Mouse (Mus musculus): ENCODE data around the gene Rspo1. TPM values are rescaled to one million over a fixed set of nuclear protein-coding genes. Genes with fewer than 3 reads are reported as not detected.

Gene Rspo1
- polyA plus RNA-seq, 1 experiment from 2014 or later = 14.5 TPM

GRCm38 (mm10) chr4:125057273-125057672 is 71.0 kb downstream of the Rspo1 start:
- 0 out of 2 replicates have a peak, but pooled peaks cover 3% of the 10 kb centered on the region for H3K4me1 ChIP-seq

GRCm38 (mm10) chr4:125058033-125058432 is 71.8 kb downstream of the Rspo1 start:
- no peak for ATAC-seq (ENCODE audit: insufficient read depth, low FRiP score, low read depth)
- WGBS = 55% methylated on average over 5 of the region's 5 CpGs

More at GRCm38 (mm10) chr4:125057273-125057672, 71.0 kb downstream of the Rspo1 start:
- ATAC-seq (ENCODE audit: insufficient read depth, low FRiP score, low read depth) = no peak
- 42% methylated on average over 3 of the region's 3 CpGs for WGBS
- H3K4me2 ChIP-seq = no peak overlapping the region
- no peak overlapping the region for H3K4me3 ChIP-seq (replicated peaks)
- H3K27me3 ChIP-seq (replicated peaks) = no peaks in the 10 kb centered on the region
- H3K9ac ChIP-seq = no peak overlapping the region
- H3K9me3 ChIP-seq = no peaks in the 10 kb centered on the region
- no peak overlapping the region for H3K27ac ChIP-seq
- H3K36me3 ChIP-seq = peaks cover 32% of the 10 kb centered on the region

More at GRCm38 (mm10) chr4:125058033-125058432, 71.8 kb downstream of the Rspo1 start:
- no peaks in the 10 kb centered on the region for H3K27me3 ChIP-seq (replicated peaks)
- H3K9ac ChIP-seq = no peak overlapping the region
- H3K27ac ChIP-seq = no peak overlapping the region
- no peak overlapping the region for H3K4me2 ChIP-seq
- no peaks in the 10 kb centered on the region for H3K9me3 ChIP-seq
- H3K36me3 ChIP-seq = peaks cover 27% of the 10 kb centered on the region
- H3K4me3 ChIP-seq (replicated peaks) = no peak overlapping the region
- 0 out of 2 replicates have a peak, but pooled peaks cover 3% of the 10 kb centered on the region for H3K4me1 ChIP-seq

Other genes starting within 250 kb of the Rspo1 start
- gene Inpp5b, start 244.6 kb upstream of the Rspo1 start, polyA plus RNA-seq (2015; fragmentation: Nextera tagmentation; extraction: Ambion mirVana) = 27.1 and 31.6 TPM in 2 replicates
- gene Mtf1, start 184.3 kb upstream of the Rspo1 start, polyA plus RNA-seq (2015; fragmentation: Nextera tagmentation; extraction: Ambion mirVana) = 11.7 and 13.2 TPM in 2 replicates
- gene Yrdc, start 135.8 kb upstream of the Rspo1 start, polyA plus RNA-seq (2015; fragmentation: Nextera tagmentation; extraction: Ambion mirVana) = 34.2 and 36.1 TPM in 2 replicates
- gene 1110065P20Rik, start 135.2 kb upstream of the Rspo1 start, polyA plus RNA-seq (2015; fragmentation: Nextera tagmentation; extraction: Ambion mirVana) = 60.5 and 63.3 TPM in 2 replicates
- 0.55 and 0.68 TPM in 2 replicates for gene Maneal, start 124.3 kb upstream of the Rspo1 start, polyA plus RNA-seq (2015; fragmentation: Nextera tagmentation; extraction: Ambion mirVana)
- 0.14 and 0.30 TPM in 2 replicates for gene Epha10, start 105.5 kb upstream of the Rspo1 start, polyA plus RNA-seq (2015; fragmentation: Nextera tagmentation; extraction: Ambion mirVana)
- 11.3 and 13.8 TPM in 2 replicates for gene 9930104L06Rik, start 49.4 kb upstream of the Rspo1 start, polyA plus RNA-seq (2015; fragmentation: Nextera tagmentation; extraction: Ambion mirVana)
- 118 and 128 TPM in 2 replicates for gene Cdca8, start 47.1 kb upstream of the Rspo1 start, polyA plus RNA-seq (2015; fragmentation: Nextera tagmentation; extraction: Ambion mirVana)
- gene Gnl2, start 30.2 kb downstream of the Rspo1 start, polyA plus RNA-seq (2015; fragmentation: Nextera tagmentation; extraction: Ambion mirVana) = 76.1 and 78.3 TPM in 2 replicates
- 0.08 and 0.22 TPM in 2 replicates for gene Dnali1, start 79.3 kb downstream of the Rspo1 start, polyA plus RNA-seq (2015; fragmentation: Nextera tagmentation; extraction: Ambion mirVana)
- gene Snip1, start 80.2 kb downstream of the Rspo1 start, polyA plus RNA-seq (2015; fragmentation: Nextera tagmentation; extraction: Ambion mirVana) = 26.3 and 27.5 TPM in 2 replicates
- 45.9 and 52.1 TPM in 2 replicates for gene Meaf6, start 98.7 kb downstream of the Rspo1 start, polyA plus RNA-seq (2015; fragmentation: Nextera tagmentation; extraction: Ambion mirVana)
- gene Zc3h12a, start 141.4 kb downstream of the Rspo1 start, polyA plus RNA-seq (2015; fragmentation: Nextera tagmentation; extraction: Ambion mirVana) = 1.3 and 1.5 TPM in 2 replicates

Data from stomach, embryonic 15.5 days (tissue).